Mouse (Mus musculus) forebrain, embryonic 15.5 days (tissue): ENCODE measurements at regions not wholly inside any gene's neighbourhood (a gene's known extent, or its start where the extent isn't known, plus 50 kb on each side); places are given as distances from the start of the nearest gene placed in this dataset.
"Not testable (repeated sequence)": the region's sequence is repeated elsewhere in the genome, so short reads cannot be mapped to it uniquely, and the experiment has no call there.

Experiments
- ATAC-seq: fragments of 200-750 bp; cut with Nextera tagmentation; replicated peaks from 2 replicates; pipeline ENCODE4 v1.8.0; 2017; ENCODE audit warnings: mild to moderate bottlenecking, moderate TSS enrichment, moderate library complexity
- H3K27ac ChIP-seq: fragments of 300-500 bp; sonication (generic); replicated peaks from 2 replicates; pipeline ENCODE4 v1.5.1; 2015; ENCODE audit warnings: mild to moderate bottlenecking, inconsistent platforms
- H3K27me3 ChIP-seq: fragments of 300-500 bp; sonication (generic); 2 replicates; pipeline ENCODE4 v1.6.1; 2015; ENCODE audit warnings: inconsistent platforms
- H3K36me3 ChIP-seq: fragments of 300-500 bp; sonication (generic); 2 replicates; pipeline ENCODE4 v1.6.1; 2015; ENCODE audit warnings: mild to moderate bottlenecking, inconsistent platforms
- H3K4me1 ChIP-seq: fragments of 300-500 bp; sonication (generic); 2 replicates; pipeline ENCODE4 v1.6.1; 2015; ENCODE audit warnings: inconsistent platforms
- H3K4me2 ChIP-seq: fragments of 300-500 bp; sonication (generic); replicated peaks from 2 replicates; pipeline ENCODE4 v1.6.1; 2015; ENCODE audit warnings: mild to moderate bottlenecking, inconsistent platforms
- H3K4me3 ChIP-seq: fragments of 300-500 bp; sonication (generic); 2 replicates; pipeline ENCODE4 v1.5.1; 2015; ENCODE audit warnings: mild to moderate bottlenecking, inconsistent platforms
- H3K9ac ChIP-seq: fragments of 300-500 bp; sonication (generic); replicated peaks from 2 replicates; pipeline ENCODE4 v1.6.1; 2015; ENCODE audit warnings: mild to moderate bottlenecking, inconsistent platforms
- H3K9me3 ChIP-seq: fragments of 300-500 bp; sonication (generic); 2 replicates; pipeline ENCODE4 v1.6.1; 2016; ENCODE audit warnings: inconsistent platforms
- WGBS: fragments of 180-500 bp; shearing (Covaris S2); methylation state at CpG from one replicate; pipeline ENCODE4 v1.1.7; 2015; ENCODE audit warnings: mixed read lengths; 5-methylcytosine and 5-hydroxymethylcytosine counted together

DNA sequence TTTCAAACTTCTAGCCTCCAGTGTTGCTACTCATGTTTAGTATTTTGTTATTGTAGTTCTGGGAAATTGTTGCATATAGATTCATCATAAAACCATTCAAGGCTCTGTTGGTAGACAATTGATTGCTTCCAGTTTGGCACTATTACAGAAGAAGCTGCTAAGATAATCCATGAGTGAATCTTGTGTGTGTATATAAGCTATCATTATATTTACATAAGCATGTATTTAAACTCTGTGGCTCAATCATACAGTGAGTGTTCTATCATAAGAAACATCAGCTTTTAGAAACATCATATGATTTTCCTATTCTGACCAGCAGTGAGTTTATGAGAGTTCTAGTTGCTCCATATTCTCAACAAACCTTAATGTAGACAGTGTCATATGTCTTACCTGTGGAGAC, 397.7 kb upstream of the Tbl1xr1 start:
- Histone ChIP-seq H3K36me3 (no peaks in the 10 kb centered on the region), H3K9ac (no peak overlapping the region), H3K27me3 (no peaks in the 10 kb centered on the region), H3K27ac (no peak overlapping the region), H3K4me2 (no peak overlapping the region), H3K9me3 (no peaks in the 10 kb centered on the region), H3K4me1 (no peaks in the 10 kb centered on the region), H3K4me3 (no peak overlapping the region)
- ATAC-seq: no peak

DNA sequence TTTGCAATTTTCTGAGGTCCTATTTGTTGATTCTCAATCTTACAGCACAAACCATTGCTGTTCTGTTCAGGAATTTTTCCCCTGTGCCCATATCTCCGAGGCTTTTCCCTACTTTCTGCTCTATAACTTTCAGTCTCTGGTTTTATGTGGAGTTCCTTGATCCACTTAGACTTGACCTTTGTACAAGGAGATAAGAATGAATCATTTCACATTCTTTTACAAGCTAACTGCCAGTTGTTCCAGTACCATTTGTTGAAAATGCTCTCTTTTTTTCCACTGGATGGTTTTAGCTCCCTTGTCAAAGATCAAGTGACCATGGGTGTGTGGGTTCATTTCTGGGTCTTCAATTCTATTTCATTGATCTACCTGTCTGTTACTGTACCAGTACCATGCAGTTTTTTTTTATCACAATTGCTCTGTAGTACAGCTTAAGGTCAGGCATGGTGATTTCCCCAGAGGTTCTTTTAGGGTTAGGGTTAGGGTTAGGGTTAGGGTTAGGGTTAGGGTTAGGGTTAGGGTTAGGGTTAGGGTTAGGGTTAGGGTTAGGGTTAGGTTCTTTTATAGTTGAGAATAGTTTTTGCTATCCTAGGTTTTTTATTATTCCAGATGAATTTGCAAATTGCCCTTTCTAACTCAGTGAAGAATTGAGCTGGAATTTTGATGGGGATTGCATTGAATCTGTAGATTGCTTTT, 378.3 kb upstream of the Tbl1xr1 start:
- not testable (repeated sequence) for H3K9ac ChIP-seq, H3K4me3 ChIP-seq, H3K4me1 ChIP-seq, H3K27me3 ChIP-seq, H3K9me3 ChIP-seq, H3K4me2 ChIP-seq, H3K27ac ChIP-seq, ATAC-seq, H3K36me3 ChIP-seq
- 85% methylated on average over 1 of the region's 1 CpGs for WGBS

DNA sequence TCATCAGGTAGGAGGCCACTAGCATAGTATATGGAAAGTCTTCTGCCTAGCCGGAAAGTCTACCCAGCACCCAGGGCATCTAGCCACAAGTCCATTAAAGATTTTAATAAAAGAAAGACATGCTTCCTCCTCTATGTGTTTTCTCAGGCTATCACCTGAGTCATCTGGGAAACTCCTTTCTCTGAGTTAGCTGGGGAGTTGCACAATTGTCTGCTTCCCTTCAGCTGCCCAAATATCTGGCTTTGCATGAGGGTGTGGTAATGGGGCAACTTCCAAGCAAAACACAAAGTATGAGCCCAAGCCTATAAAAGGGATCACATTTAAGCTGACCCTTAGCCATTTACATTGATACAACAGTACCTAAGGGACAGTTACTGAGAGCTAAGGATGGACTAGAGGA, 376.9 kb upstream of the Tbl1xr1 start:
- Histone ChIP-seq H3K9ac (no peak overlapping the region), H3K4me1 (no peaks in the 10 kb centered on the region), H3K36me3 (no peaks in the 10 kb centered on the region), H3K4me2 (no peak overlapping the region), H3K27me3 (no peaks in the 10 kb centered on the region), H3K4me3 (no peak overlapping the region), H3K9me3 (no peaks in the 10 kb centered on the region), H3K27ac (no peak overlapping the region)
- 94% methylated on average over 1 of the region's 1 CpGs for WGBS
- ATAC-seq: no peak

DNA sequence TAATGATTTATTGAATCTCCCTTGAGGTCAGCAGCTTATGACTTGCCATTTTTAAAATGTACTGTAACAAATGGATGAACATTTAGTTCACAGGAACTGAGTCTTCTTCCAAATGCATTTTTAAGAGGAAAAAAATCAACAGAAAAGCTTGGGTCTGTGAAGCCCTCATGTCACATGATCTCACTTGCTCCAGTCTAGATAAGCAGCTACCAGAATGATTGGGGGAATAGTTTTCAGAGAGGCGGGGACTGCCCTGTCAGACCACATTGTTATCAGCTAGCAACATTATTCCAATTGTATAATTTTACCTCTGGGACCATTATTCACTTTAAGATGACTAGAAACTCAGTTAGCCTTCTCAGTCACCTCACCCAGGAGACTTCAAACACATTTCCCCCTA, 376.1 kb upstream of the Tbl1xr1 start:
- H3K4me1 ChIP-seq: no peaks in the 10 kb centered on the region
- no peak overlapping the region for H3K4me2 ChIP-seq
- WGBS: 84% methylated on average over 1 of the region's 1 CpGs
- H3K4me3 ChIP-seq: no peak overlapping the region
- H3K9me3 ChIP-seq: no peaks in the 10 kb centered on the region
- no peaks in the 10 kb centered on the region for H3K27me3 ChIP-seq
- no peaks in the 10 kb centered on the region for H3K36me3 ChIP-seq
- no peak overlapping the region for H3K9ac ChIP-seq
- H3K27ac ChIP-seq: no peak overlapping the region
- ATAC-seq: no peak

DNA sequence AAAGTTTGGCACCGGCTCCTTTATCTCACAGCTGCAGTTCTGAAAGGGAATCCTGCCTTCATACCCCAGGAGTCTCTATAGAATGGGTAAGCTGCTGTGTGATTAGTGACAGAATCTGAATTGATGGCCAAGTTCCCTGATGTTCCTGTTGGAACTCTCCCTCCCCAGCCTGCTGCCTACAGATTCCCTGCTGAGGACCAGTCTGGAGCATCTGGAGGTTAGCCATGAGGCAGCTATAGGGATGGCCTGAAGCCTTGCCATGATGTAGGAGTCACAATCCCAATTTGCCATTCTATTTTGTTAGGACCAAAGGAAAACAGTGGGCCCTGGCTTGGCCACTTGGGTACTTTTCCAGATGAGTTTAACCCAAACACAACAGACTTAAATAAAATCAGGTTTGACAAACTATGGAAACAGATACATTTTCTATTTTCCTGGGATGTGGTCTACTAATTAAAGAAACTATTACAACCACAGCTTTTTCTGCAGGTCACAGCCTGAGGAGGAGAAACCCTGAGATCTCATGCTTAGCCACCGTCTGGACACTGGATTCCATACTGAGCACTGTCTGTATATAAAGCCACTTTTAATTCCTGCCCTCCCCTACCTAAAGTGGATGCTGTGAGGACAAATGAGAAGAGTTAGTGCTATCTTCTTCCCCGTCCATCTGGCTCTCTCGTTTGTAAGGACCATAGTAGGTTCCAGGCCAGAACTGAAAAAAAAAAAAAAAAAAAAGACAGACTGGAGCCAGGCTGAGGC, 349.5 kb upstream of the Tbl1xr1 start:
- Histone ChIP-seq H3K27ac (no peak overlapping the region), H3K4me3 (no peak overlapping the region), H3K9ac (no peak overlapping the region), H3K36me3 (no peaks in the 10 kb centered on the region), H3K4me1 (no peaks in the 10 kb centered on the region), H3K27me3 (no peaks in the 10 kb centered on the region), H3K4me2 (no peak overlapping the region), H3K9me3 (no peaks in the 10 kb centered on the region)
- 63% methylated on average over 4 of the region's 4 CpGs for WGBS
- no peak for ATAC-seq

DNA sequence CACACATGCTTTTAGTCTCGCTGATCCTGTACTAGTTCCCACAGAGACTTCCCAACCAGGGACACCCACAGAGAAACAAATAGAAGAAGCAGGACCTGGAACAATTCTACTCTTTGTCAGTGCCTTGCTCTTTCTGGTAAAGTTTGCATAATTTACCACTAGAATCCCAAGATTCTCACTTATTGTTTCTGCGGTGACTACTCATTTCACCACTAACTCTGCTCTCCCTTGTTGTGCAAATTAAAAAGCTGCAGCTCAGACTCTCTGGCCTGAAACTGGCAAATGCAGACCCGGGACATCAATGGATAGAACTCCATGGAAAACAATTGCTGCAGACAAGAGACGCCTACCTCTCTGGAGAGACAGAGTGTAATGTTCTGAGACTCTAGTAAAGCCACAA, 348.4 kb upstream of the Tbl1xr1 start:
- no peak overlapping the region for H3K4me3 ChIP-seq
- no peaks in the 10 kb centered on the region for H3K4me1 ChIP-seq
- 26% methylated on average over 4 of the region's 4 CpGs for WGBS
- H3K27ac ChIP-seq: no peak overlapping the region
- H3K9me3 ChIP-seq: no peaks in the 10 kb centered on the region
- H3K4me2 ChIP-seq: no peak overlapping the region
- no peaks in the 10 kb centered on the region for H3K27me3 ChIP-seq
- H3K9ac ChIP-seq: no peak overlapping the region
- ATAC-seq: no peak
- H3K36me3 ChIP-seq: no peaks in the 10 kb centered on the region

DNA sequence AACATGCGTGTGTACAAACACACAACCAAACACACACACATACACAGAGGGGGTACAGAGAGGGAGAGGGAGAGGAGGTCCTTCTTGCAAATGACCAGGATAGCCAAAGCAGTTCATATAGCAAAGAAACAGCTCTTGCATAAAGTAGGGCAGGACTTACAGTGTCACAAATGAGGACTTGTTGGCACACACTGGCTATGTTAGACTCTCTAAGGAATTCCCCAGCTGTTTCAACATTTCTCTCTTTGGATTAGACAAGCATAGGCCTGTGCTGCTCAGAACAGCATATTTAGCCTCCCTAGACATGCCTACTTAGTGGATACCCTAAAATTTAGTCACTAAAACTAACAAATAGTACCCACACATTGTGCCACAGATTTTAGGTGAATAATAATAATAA, 347.1 kb upstream of the Tbl1xr1 start:
- no peaks in the 10 kb centered on the region for H3K36me3 ChIP-seq
- H3K9ac ChIP-seq: no peak overlapping the region
- no peaks in the 10 kb centered on the region for H3K4me1 ChIP-seq
- 100% methylated on average over 1 of the region's 1 CpGs for WGBS
- no peak overlapping the region for H3K4me3 ChIP-seq
- no peak; the same call in 1 of the 2 replicates for ATAC-seq
- no peak overlapping the region for H3K4me2 ChIP-seq
- no peaks in the 10 kb centered on the region for H3K27me3 ChIP-seq
- no peak overlapping the region for H3K27ac ChIP-seq
- H3K9me3 ChIP-seq: no peaks in the 10 kb centered on the region

DNA sequence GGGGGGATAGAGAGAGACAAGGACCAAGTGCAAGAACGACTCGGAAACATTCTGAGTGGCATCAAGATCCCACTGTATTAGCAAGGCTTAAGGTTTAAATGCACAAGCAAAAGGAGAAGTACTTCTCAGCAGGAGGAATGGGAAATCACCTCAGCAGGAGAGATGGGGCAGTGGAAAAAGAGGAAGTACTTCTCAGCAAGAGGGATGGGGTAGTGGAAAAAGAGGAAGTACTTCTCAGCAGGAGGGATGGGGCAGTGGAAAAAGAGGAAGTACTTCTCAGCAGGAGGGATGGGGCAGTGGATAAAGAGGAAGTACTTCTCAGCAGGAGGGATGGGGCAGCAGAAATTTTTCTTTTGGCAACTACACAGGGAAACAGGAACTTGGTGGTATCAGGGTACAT, 340.8 kb upstream of the Tbl1xr1 start:
- H3K9ac ChIP-seq, H3K4me1 ChIP-seq, H3K27ac ChIP-seq, H3K27me3 ChIP-seq, H3K4me2 ChIP-seq, H3K36me3 ChIP-seq, H3K9me3 ChIP-seq, H3K4me3 ChIP-seq, ATAC-seq: not testable (repeated sequence)
- 97% methylated on average over 2 of the region's 2 CpGs for WGBS

DNA sequence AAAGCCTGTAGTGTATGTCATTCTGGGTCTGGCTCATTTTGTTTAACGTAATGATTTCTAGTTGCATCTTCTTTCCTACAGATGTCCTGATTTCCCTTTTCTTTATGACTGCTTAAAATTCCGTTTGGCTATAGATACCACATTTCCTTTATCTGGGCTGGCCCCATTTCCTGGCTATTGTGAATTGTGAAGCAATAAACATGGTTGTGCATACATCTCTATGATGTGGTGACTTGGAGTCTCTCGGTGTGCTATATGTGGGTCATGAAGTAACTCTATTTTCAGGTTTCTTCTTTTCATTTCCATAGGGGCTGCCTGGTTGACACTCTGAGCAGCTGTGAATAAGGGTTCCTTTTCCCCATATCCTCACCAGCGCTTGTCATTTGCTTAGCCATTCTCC, 336.7 kb upstream of the Tbl1xr1 start:
- WGBS: 89% methylated on average over 4 of the region's 4 CpGs
- no peak for ATAC-seq
- Histone ChIP-seq H3K4me3 (no peak overlapping the region), H3K27ac (no peak overlapping the region), H3K4me2 (no peak overlapping the region), H3K9me3 (no peaks in the 10 kb centered on the region), H3K27me3 (no peaks in the 10 kb centered on the region), H3K36me3 (no peaks in the 10 kb centered on the region), H3K9ac (no peak overlapping the region), H3K4me1 (0 out of 2 replicates have a peak, but pooled peaks cover 2% of the 10 kb centered on the region)

DNA sequence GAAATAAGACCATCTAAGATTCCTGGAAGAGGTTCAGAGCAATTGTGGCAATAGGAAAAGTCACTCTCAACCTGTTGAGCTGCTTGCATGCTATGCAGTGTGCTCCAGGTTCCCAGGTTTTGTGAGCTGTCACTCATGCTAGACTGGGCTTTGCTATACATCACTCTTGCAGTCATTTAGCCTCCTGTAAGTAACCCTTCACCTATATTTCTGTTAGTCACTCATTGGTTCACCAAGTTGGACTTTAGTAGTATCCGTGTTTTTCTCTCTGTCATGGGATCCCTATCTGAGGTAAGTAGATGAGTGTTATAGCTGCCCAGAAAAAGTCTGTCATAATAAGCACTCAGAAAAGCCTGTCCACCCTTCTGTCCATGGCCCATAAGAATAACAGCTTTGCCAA, 332.3 kb upstream of the Tbl1xr1 start:
- WGBS: 95% methylated on average over 1 of the region's 1 CpGs
- no peaks in the 10 kb centered on the region for H3K36me3 ChIP-seq
- H3K9ac ChIP-seq: no peak overlapping the region
- no peak overlapping the region for H3K27ac ChIP-seq
- H3K9me3 ChIP-seq: no peaks in the 10 kb centered on the region
- no peaks in the 10 kb centered on the region for H3K27me3 ChIP-seq
- H3K4me2 ChIP-seq: no peak overlapping the region
- no peak overlapping the region for H3K4me3 ChIP-seq
- H3K4me1 ChIP-seq: 0 out of 2 replicates have a peak, but pooled peaks cover 2% of the 10 kb centered on the region
- ATAC-seq: no peak

DNA sequence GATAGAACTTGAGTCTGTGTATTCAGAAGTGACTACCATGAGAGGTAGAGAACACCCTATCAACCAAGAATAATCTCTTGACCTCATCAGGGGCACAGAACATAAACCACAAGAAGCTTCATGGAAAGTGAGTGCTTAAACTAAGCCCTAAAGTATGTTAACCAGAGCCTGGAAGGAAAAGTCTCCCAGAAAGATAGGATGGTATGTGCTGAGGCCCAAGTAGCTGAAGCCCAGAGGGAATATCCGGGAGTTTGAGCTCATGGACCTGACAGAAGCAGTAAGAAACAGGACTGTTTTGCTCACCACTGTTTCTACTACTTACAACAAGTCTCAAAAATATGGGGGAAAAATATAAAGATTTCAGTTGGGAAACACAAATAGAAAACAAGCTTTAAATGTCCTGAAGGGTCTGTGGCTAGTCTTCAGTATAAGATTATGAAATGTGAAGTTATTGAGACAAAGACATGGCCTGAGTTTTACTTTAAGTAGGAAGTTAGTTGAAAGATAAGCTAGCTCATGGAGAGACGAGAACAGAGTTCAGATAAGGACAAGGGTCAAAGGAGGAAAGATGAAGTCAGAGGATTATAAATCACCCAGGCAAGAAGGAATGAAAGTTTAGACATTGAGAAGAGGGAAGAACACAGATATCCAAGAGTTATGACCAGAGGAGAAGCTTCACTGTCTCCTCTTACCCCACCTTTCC, 315.8 kb upstream of the Tbl1xr1 start:
- no peak for ATAC-seq
- 88% methylated on average over 2 of the region's 2 CpGs for WGBS
- no peak overlapping the region for H3K4me2 ChIP-seq
- H3K4me3 ChIP-seq: no peak overlapping the region
- H3K4me1 ChIP-seq: no peaks in the 10 kb centered on the region
- H3K27me3 ChIP-seq: no peaks in the 10 kb centered on the region
- no peak overlapping the region for H3K27ac ChIP-seq
- H3K9me3 ChIP-seq: no peaks in the 10 kb centered on the region
- no peaks in the 10 kb centered on the region for H3K36me3 ChIP-seq
- no peak overlapping the region for H3K9ac ChIP-seq

DNA sequence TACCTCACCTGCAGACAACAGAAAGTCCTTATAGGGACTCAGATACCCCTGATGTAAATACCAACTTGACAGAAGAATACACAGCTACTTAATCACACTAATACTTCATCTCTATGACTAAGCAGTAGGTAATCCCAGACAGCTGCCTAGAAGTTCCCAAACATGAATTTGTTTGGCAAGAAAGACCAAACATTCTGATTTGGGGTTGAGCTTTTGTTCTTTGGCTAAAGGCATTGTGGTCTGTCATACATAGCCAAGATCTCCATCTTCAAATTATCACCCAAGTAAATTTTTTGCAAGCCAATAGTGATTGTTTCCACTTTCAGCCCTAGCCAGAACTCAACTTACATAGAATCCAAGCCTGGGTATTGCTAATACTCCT, 315.2 kb upstream of the Tbl1xr1 start:
- Histone ChIP-seq H3K27ac (no peak overlapping the region), H3K9ac (no peak overlapping the region), H3K36me3 (no peaks in the 10 kb centered on the region), H3K4me3 (no peak overlapping the region), H3K9me3 (no peaks in the 10 kb centered on the region), H3K4me1 (no peaks in the 10 kb centered on the region), H3K27me3 (no peaks in the 10 kb centered on the region), H3K4me2 (no peak overlapping the region)
- no peak for ATAC-seq
